Mouse (Mus musculus) embryonic facial prominence, embryonic 12.5 days (tissue): Measurements from ENCODE around the gene Arl9. TPM values are rescaled to one million over a fixed set of nuclear protein-coding genes. Genes with fewer than 3 reads are reported as not detected.

Experiments
- ATAC-seq: fragments of 200-750 bp; cut with Nextera tagmentation; 2 replicates; pipeline ENCODE4 v1.8.0; 2017; ENCODE audit not compliant: insufficient number of reproducible peaks, insufficient read depth, low FRiP score, low TSS enrichment
- H3K27ac ChIP-seq: fragments of 300-500 bp; sonication (generic); 2 replicates; pipeline ENCODE4 v1.5.1; 2016; ENCODE audit warnings: mild to moderate bottlenecking
- H3K27me3 ChIP-seq: fragments of 300-500 bp; sonication (generic); 2 replicates; pipeline ENCODE4 v1.6.1; 2016; ENCODE audit warnings: mild to moderate bottlenecking, moderate library complexity
- H3K36me3 ChIP-seq: fragments of 300-500 bp; sonication (generic); 2 replicates; pipeline ENCODE4 v1.6.1; 2016; ENCODE audit warnings: mild to moderate bottlenecking
- H3K4me1 ChIP-seq: fragments of 300-500 bp; sonication (generic); 2 replicates; pipeline ENCODE4 v1.6.1; 2016
- H3K4me2 ChIP-seq: fragments of 300-500 bp; sonication (generic); replicated peaks from 2 replicates; pipeline ENCODE4 v1.6.1; 2016; ENCODE audit warnings: mild to moderate bottlenecking, moderate library complexity
- H3K4me3 ChIP-seq: fragments of 300-500 bp; sonication (generic); 2 replicates; pipeline ENCODE4 v1.5.1; 2016; ENCODE audit warnings: mild to moderate bottlenecking
- H3K9ac ChIP-seq: fragments of 300-500 bp; sonication (generic); 2 replicates; pipeline ENCODE4 v1.6.1; 2016; ENCODE audit warnings: mild to moderate bottlenecking, moderate library complexity
- H3K9me3 ChIP-seq: fragments of 300-500 bp; sonication (generic); 2 replicates; pipeline ENCODE4 v1.6.1; 2016; ENCODE audit warnings: mild to moderate bottlenecking, moderate library complexity
- WGBS: fragments of 180-500 bp; shearing (Covaris S2); methylation state at CpG from one replicate; pipeline ENCODE4 v1.1.7; 2016; 5-methylcytosine and 5-hydroxymethylcytosine counted together
- polyA plus RNA-seq: library from polyadenylated mRNA; unstranded; fragments of >200 nt; fragmentation: Nextera tagmentation; extraction: Ambion mirVana; gene quantifications from 2 replicates; pipeline ENCODE4 v1.2.1, GENCODE M21; 2016

Arl9 gene
- polyA plus RNA-seq, 1 experiment from 2014 or later, result not detected

- WGBS, result under 1% methylated on average over 60 of the region's 60 CpGs
- peak within 1 kb of the TSS; percentile 83 for H3K9ac ChIP-seq
- H3K4me1 ChIP-seq, result peaks cover 12% of the 10 kb centered on the region
- peak; percentile 92 for ATAC-seq
- H3K27ac ChIP-seq, result peak within 1 kb of the TSS; percentile 86
- peaks cover 20% of the 10 kb centered on the region for H3K36me3 ChIP-seq
- H3K9me3 ChIP-seq, result no peaks in the 10 kb centered on the region
- H3K4me3 ChIP-seq, result peak within 1 kb of the TSS; percentile 93
- peak within 1 kb of the TSS; percentile 80 for H3K4me2 ChIP-seq
- H3K27me3 ChIP-seq, result no peaks in the 10 kb centered on the region
These were observed 29.1 kb upstream of the Arl9 start, which contains the start of gene Srp72 for GRCm38 (mm10) chr5:76974554-76975285. Gene Srp72, plus strand, starts transcription at chr5:76974683.

GRCm38 (mm10) chr5:76975736-76976135 is 28.1 kb upstream of the Arl9 start:
- Histone ChIP-seq H3K4me3 (peak overlapping the region; percentile 93), H3K9me3 (no peaks in the 10 kb centered on the region), H3K9ac (peak overlapping the region; percentile 83; the same call in 1 of the 2 replicates), H3K4me2 (peak overlapping the region; percentile 68), H3K27me3 (no peaks in the 10 kb centered on the region), H3K4me1 (peaks cover 12% of the 10 kb centered on the region), H3K36me3 (peaks cover 21% of the 10 kb centered on the region), H3K27ac (no peak overlapping the region)
- ATAC-seq, result no peak
- 88% methylated on average over 8 of the region's 8 CpGs for WGBS

DNA sequence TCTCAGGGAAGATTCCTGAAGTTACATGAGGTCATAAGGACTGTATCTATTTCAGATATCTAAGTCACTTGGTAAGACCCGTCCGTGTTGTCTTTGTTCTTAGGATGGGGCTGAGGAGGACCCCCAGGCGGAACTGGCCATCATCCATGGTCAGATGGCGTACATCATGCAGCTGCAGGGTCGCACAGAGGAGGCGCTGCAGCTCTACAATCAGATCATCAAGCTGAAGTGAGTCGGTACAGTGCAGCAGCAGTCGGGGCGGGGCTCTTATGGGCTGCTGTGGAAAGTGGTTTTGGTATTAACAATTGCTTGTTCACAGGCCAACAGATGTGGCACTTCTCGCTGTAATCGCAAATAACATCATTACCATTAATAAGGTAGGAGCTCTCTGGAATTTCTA is 19.8 kb upstream of the Arl9 start:
- H3K36me3 ChIP-seq, result peaks cover 68% of the 10 kb centered on the region
- H3K27me3 ChIP-seq, result no peaks in the 10 kb centered on the region
- H3K9me3 ChIP-seq, result no peaks in the 10 kb centered on the region
- 89% methylated on average over 11 of the region's 11 CpGs for WGBS
- no peak overlapping the region for H3K9ac ChIP-seq
- ATAC-seq, result no peak
- no peak overlapping the region for H3K4me2 ChIP-seq
- H3K4me3 ChIP-seq, result no peak overlapping the region
- H3K4me1 ChIP-seq, result no peaks in the 10 kb centered on the region
- H3K27ac ChIP-seq, result no peak overlapping the region

DNA sequence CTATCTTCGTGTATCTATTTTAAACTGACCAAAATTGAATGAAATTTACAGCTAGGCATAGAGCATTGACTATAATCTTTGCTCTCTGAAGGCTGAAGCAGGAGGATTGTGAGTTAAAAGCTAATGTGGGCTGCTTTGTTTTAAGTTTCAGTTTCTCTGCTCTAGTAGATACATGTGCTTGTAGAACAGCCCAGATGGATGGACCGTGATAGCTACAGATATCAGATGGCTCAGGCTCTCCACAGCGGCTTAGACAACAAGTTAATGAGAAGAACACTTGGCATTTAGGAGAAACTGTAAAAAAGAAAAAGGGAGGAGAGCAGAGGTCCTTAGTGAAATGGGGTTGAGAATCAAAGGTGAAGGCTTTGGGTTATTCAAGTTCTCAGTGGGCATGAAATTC is 13.1 kb upstream of the Arl9 start:
- Histone ChIP-seq H3K27me3 (no peaks in the 10 kb centered on the region), H3K9ac (no peak overlapping the region), H3K36me3 (peaks cover 66% of the 10 kb centered on the region), H3K9me3 (no peaks in the 10 kb centered on the region), H3K27ac (no peak overlapping the region), H3K4me2 (no peak overlapping the region), H3K4me1 (no peaks in the 10 kb centered on the region), H3K4me3 (no peak overlapping the region)
- 90% methylated on average over 3 of the region's 3 CpGs for WGBS
- ATAC-seq, result no peak

- H3K27ac ChIP-seq, result no peak overlapping the region
- H3K36me3 ChIP-seq, result peaks cover 69% of the 10 kb centered on the region
- H3K9ac ChIP-seq, result no peak overlapping the region
- H3K9me3 ChIP-seq, result no peaks in the 10 kb centered on the region
- no peak overlapping the region for H3K4me2 ChIP-seq
- H3K4me3 ChIP-seq, result no peak overlapping the region
- H3K27me3 ChIP-seq, result no peaks in the 10 kb centered on the region
- no peaks in the 10 kb centered on the region for H3K4me1 ChIP-seq
- 94% methylated on average over 5 of the region's 5 CpGs for WGBS
- no peak for ATAC-seq
These were observed 10.6 kb upstream of the Arl9 start for GRCm38 (mm10) chr5:76993174-76993814.

- H3K36me3 ChIP-seq, result peaks cover 58% of the 10 kb centered on the region
- no peaks in the 10 kb centered on the region for H3K4me1 ChIP-seq
- no peaks in the 10 kb centered on the region for H3K9me3 ChIP-seq
- H3K27ac ChIP-seq, result no peak overlapping the region
- H3K27me3 ChIP-seq, result no peaks in the 10 kb centered on the region
- H3K4me3 ChIP-seq, result no peak overlapping the region
- no peak overlapping the region for H3K4me2 ChIP-seq
- 55% methylated on average over 5 of the region's 5 CpGs for WGBS
- ATAC-seq, result no peak
- no peak overlapping the region for H3K9ac ChIP-seq
These were observed 5.4 kb upstream of the Arl9 start for GRCm38 (mm10) chr5:76998416-76998815.

DNA sequence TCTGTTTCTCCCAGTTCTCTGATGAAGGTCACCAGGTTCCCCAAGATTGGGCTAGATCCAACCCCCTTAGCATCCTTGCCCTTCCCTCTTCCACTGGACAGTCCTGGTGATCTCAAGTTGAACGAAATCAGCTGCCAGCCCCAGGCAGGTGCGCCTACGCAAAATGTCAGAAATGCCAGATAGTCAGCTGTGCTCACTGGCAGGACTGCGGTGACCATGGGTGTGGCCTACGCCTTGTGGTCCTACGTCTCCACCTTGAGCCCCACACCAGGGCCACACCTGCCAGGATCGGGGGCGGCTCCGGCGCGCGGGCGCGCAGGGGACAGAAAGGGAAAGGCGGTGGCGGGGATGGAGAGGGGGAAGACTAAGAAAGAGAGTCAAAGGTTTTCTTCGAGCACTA is 2.7 kb upstream of the Arl9 start:
- no peaks in the 10 kb centered on the region for H3K4me1 ChIP-seq
- H3K27me3 ChIP-seq, result no peaks in the 10 kb centered on the region
- no peaks in the 10 kb centered on the region for H3K9me3 ChIP-seq
- 93% methylated on average over 17 of the region's 17 CpGs for WGBS
- ATAC-seq, result no peak
- no peak overlapping the region for H3K27ac ChIP-seq
- no peak overlapping the region for H3K9ac ChIP-seq
- H3K4me3 ChIP-seq, result no peak overlapping the region
- H3K4me2 ChIP-seq, result no peak overlapping the region
- H3K36me3 ChIP-seq, result peaks cover 40% of the 10 kb centered on the region

DNA sequence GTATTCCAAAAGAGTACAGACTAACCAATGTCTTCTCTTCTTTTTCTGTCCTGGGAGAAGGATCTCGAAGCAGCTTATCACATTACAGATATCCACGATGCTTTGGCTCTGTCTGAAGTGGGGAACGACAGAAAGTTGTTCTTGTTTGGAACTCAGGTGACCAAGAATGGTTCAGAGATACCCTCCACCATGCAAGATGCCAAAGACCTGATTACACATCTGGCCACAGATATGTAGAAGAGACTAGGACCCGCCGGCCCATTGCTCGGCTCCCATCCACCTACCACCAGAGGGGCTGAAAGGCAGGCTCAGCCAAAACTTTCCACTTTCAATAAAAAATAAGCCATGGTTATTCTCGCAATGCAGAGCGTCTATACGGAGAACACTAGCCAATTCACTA is 6.5 kb downstream of the Arl9 start:
- Histone ChIP-seq H3K27me3 (no peaks in the 10 kb centered on the region), H3K4me3 (no peak overlapping the region), H3K9me3 (no peaks in the 10 kb centered on the region), H3K4me1 (no peaks in the 10 kb centered on the region), H3K27ac (no peak overlapping the region), H3K9ac (no peak overlapping the region), H3K36me3 (no peaks in the 10 kb centered on the region), H3K4me2 (no peak overlapping the region)
- 90% methylated on average over 9 of the region's 9 CpGs for WGBS
- ATAC-seq, result no peak

- no peak overlapping the region for H3K4me3 ChIP-seq
- WGBS, result 62% methylated on average over 3 of the region's 3 CpGs
- no peaks in the 10 kb centered on the region for H3K4me1 ChIP-seq
- no peaks in the 10 kb centered on the region for H3K9me3 ChIP-seq
- no peak overlapping the region for H3K27ac ChIP-seq
- ATAC-seq, result no peak
- no peak overlapping the region for H3K4me2 ChIP-seq
- no peaks in the 10 kb centered on the region for H3K36me3 ChIP-seq
- H3K9ac ChIP-seq, result no peak overlapping the region
- 0 out of 2 replicates have a peak, but pooled peaks cover 4% of the 10 kb centered on the region for H3K27me3 ChIP-seq
These were observed 7.2 kb downstream of the Arl9 start for GRCm38 (mm10) chr5:77011082-77011481.

- Histone ChIP-seq H3K4me2 (no peak overlapping the region), H3K36me3 (no peaks in the 10 kb centered on the region), H3K27ac (no peak overlapping the region), H3K4me3 (no peak overlapping the region), H3K9me3 (no peaks in the 10 kb centered on the region), H3K27me3 (0 out of 2 replicates have a peak, but pooled peaks cover 10% of the 10 kb centered on the region), H3K9ac (no peak overlapping the region), H3K4me1 (no peaks in the 10 kb centered on the region)
- WGBS, result 69% methylated on average over 3 of the region's 3 CpGs
- no peak for ATAC-seq
These were observed 9.3 kb downstream of the Arl9 start for GRCm38 (mm10) chr5:77013171-77013570.

DNA sequence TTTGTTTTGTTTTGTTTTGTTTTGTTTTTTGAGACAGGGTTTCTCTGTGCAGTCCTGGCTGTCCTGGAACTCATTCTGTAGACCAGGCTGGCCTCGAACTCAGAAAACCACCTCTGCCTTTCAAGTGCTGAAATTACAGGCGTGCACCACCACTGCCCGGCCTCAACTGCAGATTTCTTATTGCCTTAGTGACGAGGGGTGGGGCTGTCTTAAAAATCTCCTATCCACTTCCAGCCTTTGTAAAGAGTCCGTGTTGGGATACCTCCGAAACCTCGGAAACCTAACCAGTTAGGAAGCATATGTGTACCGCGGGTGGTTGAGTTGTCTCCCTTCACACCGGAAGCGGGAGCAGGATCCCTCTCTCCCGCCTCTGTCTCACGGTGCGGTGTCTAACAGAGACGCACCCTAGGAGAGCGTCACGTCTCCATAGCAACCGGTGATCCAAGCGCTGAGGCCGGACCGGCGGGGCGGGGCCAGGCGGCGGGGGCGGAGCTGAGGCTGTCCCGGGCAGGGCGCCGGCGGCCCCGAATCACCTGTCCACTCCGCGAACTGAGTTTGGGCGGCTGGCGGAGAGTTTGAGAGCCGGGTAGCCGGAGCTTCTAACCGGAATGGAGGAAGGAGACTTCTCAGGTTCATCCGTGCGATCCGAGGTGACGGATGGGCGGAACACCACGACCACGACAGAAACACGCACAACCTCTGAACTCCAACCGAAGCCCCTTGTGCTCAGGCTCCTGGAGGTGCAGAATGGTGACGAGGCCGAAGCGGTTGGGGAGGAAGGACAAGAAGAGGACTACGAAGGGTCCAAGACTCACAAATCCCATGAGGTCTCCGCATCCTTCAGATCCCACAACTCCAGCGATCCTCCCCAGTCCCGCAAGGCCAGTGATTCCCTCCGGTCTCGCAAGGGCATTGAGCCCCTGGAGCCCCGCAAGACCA is 12.0 kb downstream of the Arl9 start, which contains the start of gene Thegl:
Gene Thegl (plus strand): TSS at position 480 of the 939 bp plus-strand sequence.
- Histone ChIP-seq H3K4me3 (peak within 1 kb of the TSS; percentile 53), H3K4me1 (no peaks in the 10 kb centered on the region), H3K4me2 (peak within 1 kb of the TSS; percentile 83), H3K9ac (peak within 1 kb of the TSS; percentile 45), H3K9me3 (no peaks in the 10 kb centered on the region), H3K27ac (no peak within 1 kb of the TSS), H3K27me3 (0 out of 2 replicates have a peak, but pooled peaks cover 10% of the 10 kb centered on the region), H3K36me3 (no peaks in the 10 kb centered on the region)
- WGBS, result 14% methylated on average over 57 of the region's 57 CpGs
- ATAC-seq, result peak; percentile 91
